8 mouse cellular contexts compared by ENCODE assay signal in the genomic region with DNA sequence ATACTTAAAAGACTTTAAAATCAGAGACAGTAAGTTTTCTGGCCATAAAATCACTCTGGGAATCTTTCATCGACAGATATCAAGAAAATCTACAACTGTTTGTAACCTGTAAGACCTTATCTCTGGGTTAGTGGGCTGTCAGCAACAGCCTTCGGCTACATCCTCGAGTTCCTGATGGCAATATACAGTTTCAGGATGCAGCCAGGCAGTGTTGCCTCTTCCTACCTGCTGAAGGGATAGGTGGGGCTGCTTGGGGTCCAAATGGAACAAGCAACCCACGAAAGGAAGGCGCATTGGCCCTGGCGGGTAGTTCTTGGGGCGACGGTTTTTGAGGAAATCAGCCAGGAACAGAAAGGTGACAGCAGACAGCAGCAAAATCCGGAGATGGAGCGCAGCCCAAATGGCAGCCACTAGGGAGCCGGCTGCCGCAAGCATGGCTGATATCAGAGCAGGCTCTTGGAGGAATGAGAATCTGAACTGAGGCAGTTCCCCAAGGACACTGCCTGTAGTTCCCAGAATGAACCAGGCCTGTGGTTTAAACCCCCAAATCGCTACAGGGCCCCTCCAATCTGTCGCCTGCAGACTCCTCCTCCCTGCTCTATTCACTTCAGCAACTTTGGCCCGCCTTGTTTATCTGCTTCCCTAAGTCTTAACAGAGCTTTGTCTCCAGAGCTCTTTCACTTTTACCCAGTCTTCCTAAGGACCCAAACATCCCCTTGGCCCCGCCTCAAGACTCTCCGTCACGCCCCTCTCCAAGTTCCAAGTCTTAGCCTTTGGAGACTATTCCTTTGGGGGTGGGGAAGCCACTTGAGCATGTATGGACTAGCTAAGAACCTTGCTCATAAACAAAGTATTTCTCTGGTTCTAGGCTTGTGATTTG. TPM values are rescaled to one million over a fixed set of nuclear protein-coding genes. Genes with fewer than 3 reads are reported as not detected.
DNase-seq lines count a peak whose midpoint lies in the region; ATAC-seq and TF ChIP-seq lines count a peak whose summit lies in the region.

A gene (minus strand): TSS at position 668 of the 880 bp plus-strand sequence.

- peaks cover 7% of the 10 kb centered on the region for H3K4me1 ChIP-seq in hindbrain, embryonic 12.5 days

- intact Hi-C loops in left cerebral cortex, adult 2 months (cut with DNase I), result loop anchor here (2.0 kb wide), 1 partner anchor 90 kb away; no protein-coding TSS in a partner anchor

- peak; percentile 2 to 38 for DNase-seq in adrenal gland, adult 18-20 months (ENCODE audit: low spot score in 2 of 2)
- DNase-seq in cerebellum, postnatal 36 days, result peak; percentile 44
- peak; percentile 3 to 13 for DNase-seq in frontal cortex, postnatal 25 days (ENCODE audit: low spot score in 2 of 2)
- peak; percentile 31 to 42 for DNase-seq in left cerebral cortex, adult 2 months (ENCODE audit: extremely low spot score in 1 of 2, low spot score in 2 of 2)
- DNase-seq in lung, postnatal 36 days, result peak; percentile 85
- peak; percentile 30 to 48 for DNase-seq in right cerebral cortex, adult 2 months (ENCODE audit: low spot score in 2 of 2)

- no peaks in the 10 kb centered on the region for H3K36me3 ChIP-seq in hindbrain, embryonic 12.5 days

- peak within 1 kb of the TSS; percentile 39; the same call in 1 of the 2 replicates for H3K9ac ChIP-seq in hindbrain, embryonic 12.5 days

- H3K4me3 ChIP-seq in hindbrain, embryonic 12.5 days, result peak within 1 kb of the TSS; percentile 27
- H3K4me3 ChIP-seq in left cerebral cortex, adult 2 months, result peak within 1 kb of the TSS; percentile 31

- H3K27ac ChIP-seq in hindbrain, embryonic 12.5 days, result no peak within 1 kb of the TSS; the same call in 1 of the 2 replicates
- peak within 1 kb of the TSS; percentile 76 for H3K27ac ChIP-seq in left cerebral cortex, adult 2 months

- no peaks in the 10 kb centered on the region for H3K9me3 ChIP-seq in hindbrain, embryonic 12.5 days (replicated peaks)

- no peak; the same call in 1 of the 2 replicates for TF ChIP-seq CTCF in left cerebral cortex, adult 2 months (IDR thresholded peaks at IDR 0.05)

- peak; percentile 86 for ATAC-seq in hindbrain, embryonic 12.5 days (ENCODE audit: low FRiP score)
- no peak for ATAC-seq in monocyte, adult 5-6 weeks (replicated peaks; ENCODE audit: insufficient number of reproducible peaks, low FRiP score, low TSS enrichment, poor library complexity, severe bottlenecking)

- 12% methylated on average over 18 of the region's 18 CpGs for WGBS in hindbrain, embryonic 12.5 days

- peak within 1 kb of the TSS; percentile 50 for H3K4me2 ChIP-seq in hindbrain, embryonic 12.5 days (replicated peaks)

- no peaks in the 10 kb centered on the region for H3K27me3 ChIP-seq in hindbrain, embryonic 12.5 days

RNA-seq across cellular contexts. Expression of the gene that starts here (rescaled TPM):
- total RNA-seq in adrenal gland, adult 18-20 months (2021), result 1 to 10 TPM; 1.3 to 2.2 TPM
- 1.9 TPM in 2 replicates for polyA plus RNA-seq in hindbrain, embryonic 12.5 days (2016; fragmentation: Nextera tagmentation; extraction: Ambion mirVana)
- 10 to 100 TPM; 27.1 to 29.6 TPM for total RNA-seq in left cerebral cortex, adult 2 months (2021)
- total RNA-seq in monocyte, adult 5-6 weeks (2017), result 0.39 TPM in 1 of 3 replicates, not detected in the others

Comparison
In these comparisons a context has a peak if more than half of its experiments do, and no peak if none do; other contexts are left out.
1. RNA of the gene that starts here (total RNA-seq): 27.1 to 29.6 TPM in left cerebral cortex, adult 2 months; 1.3 to 2.2 TPM in adrenal gland, adult 18-20 months and 0.39 TPM in monocyte, adult 5-6 weeks; every median in the first group is over 4 times any median in the second.
2. DNase-seq: peak in every context shown above with its lines; median percentile 85 in lung, postnatal 36 days; 44 in cerebellum, postnatal 36 days; 39 in right cerebral cortex, adult 2 months; 36 in left cerebral cortex, adult 2 months; 20 in adrenal gland, adult 18-20 months; 8 in frontal cortex, postnatal 25 days.